Mouse (Mus musculus) c-Kit-positive CD71-positive TER-119-negative erythroid progenitor cells, embryonic 14.5 days (primary cell): ENCODE measurements around the gene Xylt1.

Experiments
- DNase-seq: peaks from one replicate; pipeline ENCODE4 v3.0.0-alpha.2; 2013; ENCODE audit warnings: low read depth

The Xylt1 gene

GRCm38 (mm10) chr7:117435730-117436441, 55.1 kb downstream of the Xylt1 start:
- DNase-seq, result no peak

- DNase-seq, result no peak
These were observed 56.1 kb downstream of the Xylt1 start for GRCm38 (mm10) chr7:117436892-117437291.

DNA sequence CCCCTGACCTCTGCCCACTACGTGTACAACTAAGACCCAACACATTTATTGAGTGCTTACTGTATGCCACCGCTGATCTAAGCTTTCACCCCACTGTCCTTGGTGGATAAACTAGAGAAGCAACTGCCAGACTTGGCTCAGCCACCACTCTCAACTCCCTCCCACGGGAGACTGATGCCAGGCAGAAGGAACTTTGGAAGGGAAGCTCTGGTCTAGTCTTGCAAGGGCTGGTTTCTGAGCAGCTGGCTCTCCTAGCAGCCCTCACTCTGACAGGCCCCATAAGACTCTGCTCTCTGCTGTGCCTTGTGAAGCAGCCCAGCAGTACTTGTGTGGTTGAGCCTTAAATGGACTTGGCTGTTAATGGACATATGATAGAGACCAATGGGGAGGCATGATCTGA, 60.2 kb downstream of the Xylt1 start:
- no peak for DNase-seq

GRCm38 (mm10) chr7:117442639-117443038, 61.9 kb downstream of the Xylt1 start:
- no peak for DNase-seq

- no peak for DNase-seq
These were observed 62.4 kb downstream of the Xylt1 start for GRCm38 (mm10) chr7:117443215-117443614.

GRCm38 (mm10) chr7:117445471-117445870, 64.7 kb downstream of the Xylt1 start:
- no peak for DNase-seq

DNA sequence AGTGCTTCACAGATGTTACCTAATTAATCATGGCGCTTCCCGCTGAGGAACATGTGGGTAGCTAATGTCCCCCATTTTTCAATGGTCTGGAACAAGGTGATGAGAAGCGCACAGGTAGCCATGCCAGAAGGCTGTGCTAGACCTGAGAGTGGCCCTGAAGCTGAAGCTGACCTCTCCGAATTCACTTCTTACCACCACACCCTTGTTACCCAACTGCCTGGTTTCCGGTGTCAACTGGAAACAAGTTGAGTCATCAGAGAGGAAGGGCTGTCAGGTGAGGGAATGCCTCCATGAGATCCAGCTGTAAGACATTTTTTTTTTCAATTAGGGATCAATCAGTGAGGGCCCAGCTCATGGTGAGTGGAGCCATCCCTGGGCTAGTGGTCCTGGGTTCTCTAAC, 68.8 kb downstream of the Xylt1 start:
- DNase-seq, result no peak

- DNase-seq, result no peak
These were observed 70.4 kb downstream of the Xylt1 start for GRCm38 (mm10) chr7:117451212-117451611.

DNA sequence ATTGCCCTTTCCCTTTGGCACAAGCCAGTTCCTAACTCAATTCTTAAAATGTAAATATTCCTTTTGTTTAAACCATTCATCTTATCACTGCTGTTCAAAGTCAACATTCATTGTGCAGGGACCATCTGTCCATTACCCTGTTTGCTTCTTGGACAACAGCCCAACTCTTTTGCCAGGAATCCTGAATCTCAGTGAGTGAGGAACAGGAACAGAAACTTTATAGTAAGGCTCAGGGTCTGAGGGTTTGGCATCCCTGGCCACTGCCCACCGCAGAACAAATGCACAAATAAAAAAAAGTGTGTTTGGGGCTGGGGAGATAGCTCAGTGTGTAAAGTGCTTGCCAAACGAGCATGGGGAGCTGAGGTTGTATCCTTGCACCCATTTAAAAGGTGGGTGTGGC, 71.5 kb downstream of the Xylt1 start:
- DNase-seq, result no peak

GRCm38 (mm10) chr7:117454789-117455548, 74.2 kb downstream of the Xylt1 start:
- no peak for DNase-seq

GRCm38 (mm10) chr7:117462196-117462935, 81.6 kb downstream of the Xylt1 start:
- no peak for DNase-seq

- no peak for DNase-seq
These were observed 84.2 kb downstream of the Xylt1 start for GRCm38 (mm10) chr7:117464956-117465355.

GRCm38 (mm10) chr7:117466006-117466780, 85.4 kb downstream of the Xylt1 start:
- DNase-seq, result no peak

- no peak for DNase-seq
These were observed 89.5 kb downstream of the Xylt1 start for GRCm38 (mm10) chr7:117470243-117470802.

GRCm38 (mm10) chr7:117472055-117472780, 91.4 kb downstream of the Xylt1 start:
- DNase-seq, result no peak

GRCm38 (mm10) chr7:117472781-117473743, 92.3 kb downstream of the Xylt1 start:
- DNase-seq, result no peak

GRCm38 (mm10) chr7:117474302-117474701, 93.5 kb downstream of the Xylt1 start:
- no peak for DNase-seq

GRCm38 (mm10) chr7:117475106-117475505, 94.3 kb downstream of the Xylt1 start:
- DNase-seq, result no peak

DNA sequence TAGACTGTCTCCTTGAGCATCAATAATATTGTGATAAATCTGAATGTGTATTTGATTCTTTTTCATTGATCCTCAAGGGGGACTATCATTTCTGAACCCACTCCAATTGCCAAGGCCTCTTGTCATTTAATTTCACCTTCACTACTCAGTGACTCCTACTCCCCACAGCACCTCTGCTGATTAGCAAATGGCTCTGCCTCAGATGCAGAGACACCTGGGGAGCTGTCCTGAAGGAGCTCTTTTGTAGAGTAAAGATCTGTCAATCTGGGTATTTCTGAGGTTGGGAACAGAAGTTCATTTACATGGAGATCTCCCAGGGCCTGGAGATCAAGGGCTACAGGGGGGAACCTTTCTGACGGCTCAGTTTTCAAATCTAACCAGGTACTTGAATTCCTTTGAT, 98.2 kb downstream of the Xylt1 start:
- DNase-seq, result no peak

DNA sequence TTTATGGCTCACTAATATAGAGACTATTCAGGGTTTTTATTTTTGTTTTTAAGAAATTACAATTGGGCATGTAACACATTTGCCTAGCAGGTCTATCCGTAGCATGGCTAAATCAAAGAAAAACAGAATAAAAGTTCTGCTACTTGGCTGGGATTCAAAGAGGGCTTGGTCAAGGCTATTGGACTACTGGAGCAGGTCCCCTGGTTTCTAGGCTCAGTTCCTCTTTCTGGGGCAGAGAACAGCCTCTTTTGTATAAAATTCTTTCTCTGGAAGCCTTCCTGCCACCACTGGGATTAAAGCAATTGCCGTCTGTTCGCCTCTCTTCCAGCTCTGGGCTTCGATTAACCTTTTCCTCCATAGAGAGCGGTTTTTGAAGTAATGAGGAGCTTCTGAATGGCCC, 100.1 kb downstream of the Xylt1 start:
- DNase-seq, result no peak
